Mouse (Mus musculus) stomach, embryonic 14.5 days (tissue): ENCODE data around the gene Kdm4a. TPM values are rescaled to one million over a fixed set of nuclear protein-coding genes. Genes with fewer than 3 reads are reported as not detected.

Source experiments
- microRNA-seq: library from miRNA; unstranded; fragments of <30 nt; microRNA quantifications from one replicate; pipeline ENCODE4, GENCODE M21; 2016
- polyA plus RNA-seq: library from polyadenylated mRNA; unstranded; fragments of >200 nt; fragmentation: Nextera tagmentation; extraction: Ambion mirVana; gene quantifications from 2 replicates; pipeline ENCODE4 v1.2.1, GENCODE M21; 2014

The Kdm4a gene
- polyA plus RNA-seq, 1 experiment from 2014 or later = 43.5 TPM

Small RNA genes within 50 kb of the gene (microRNA-seq; reads per million reads assigned to microRNA genes)
- 2.6 reads per million, percentile 2 among the genes with 10 or more reads in this experiment for gene Mir7226

Other genes starting within 250 kb of the Kdm4a start
- gene St3gal3, start 45.1 kb downstream of the Kdm4a start, polyA plus RNA-seq = 5.0 and 6.1 TPM in 2 replicates
- gene Ptprf, start 111.4 kb upstream of the Kdm4a start, polyA plus RNA-seq = 79.8 and 84.0 TPM in 2 replicates
- 10.7 and 14.5 TPM in 2 replicates for gene Szt2, start 229.2 kb upstream of the Kdm4a start, polyA plus RNA-seq
- gene Med8, start 229.3 kb upstream of the Kdm4a start, polyA plus RNA-seq = 87.1 and 99.7 TPM in 2 replicates
- 109 and 110 TPM in 2 replicates for gene Elovl1, start 248.1 kb upstream of the Kdm4a start, polyA plus RNA-seq